Mouse (Mus musculus): ENCODE results near the gene Slco2a1.

DNA sequence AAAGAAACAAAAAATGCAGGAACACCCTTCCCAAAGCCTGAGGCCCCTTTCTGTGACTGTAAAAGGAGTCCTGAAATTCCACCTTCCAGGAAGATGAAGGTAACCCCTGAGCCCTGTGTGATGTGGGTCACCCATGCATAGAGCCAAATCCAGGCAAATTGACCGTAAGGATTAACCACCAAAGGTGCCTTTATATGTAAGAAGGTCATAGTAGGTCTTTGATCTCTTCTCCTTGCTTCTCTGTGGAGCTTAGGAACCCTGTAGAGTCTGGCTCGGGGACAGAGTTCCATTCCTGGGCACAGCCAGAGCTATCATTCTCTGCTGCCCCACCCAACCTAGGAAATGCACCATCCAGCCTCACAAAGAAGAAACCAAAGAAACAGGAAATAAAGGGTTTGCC is 100.1 kb downstream of the Slco2a1 start:
- TF ChIP-seq CTCF (IDR thresholded peaks at IDR 0.05; ENCODE audit: borderline replicate concordance, insufficient read depth, low read depth, low read length) (no peak), POLR2A (IDR thresholded peaks at IDR 0.05; ENCODE audit: borderline replicate concordance, insufficient read depth, low read length) (no peak)

Data from cerebellum, adult 2 months (tissue).